Mouse (Mus musculus): ENCODE results near the gene Mcat.

Mcat gene

GRCm38 (mm10) chr15:83563327-83563856, at the start of gene Mcat, which contains the start of gene Tspo:
Gene Mcat (minus strand): TSS chr15:83563787.
Gene Tspo (plus strand): TSS chr15:83563592.
- peak; percentile 73 to 79 for DNase-seq (ENCODE audit: low spot score in 2 of 2)

DNA sequence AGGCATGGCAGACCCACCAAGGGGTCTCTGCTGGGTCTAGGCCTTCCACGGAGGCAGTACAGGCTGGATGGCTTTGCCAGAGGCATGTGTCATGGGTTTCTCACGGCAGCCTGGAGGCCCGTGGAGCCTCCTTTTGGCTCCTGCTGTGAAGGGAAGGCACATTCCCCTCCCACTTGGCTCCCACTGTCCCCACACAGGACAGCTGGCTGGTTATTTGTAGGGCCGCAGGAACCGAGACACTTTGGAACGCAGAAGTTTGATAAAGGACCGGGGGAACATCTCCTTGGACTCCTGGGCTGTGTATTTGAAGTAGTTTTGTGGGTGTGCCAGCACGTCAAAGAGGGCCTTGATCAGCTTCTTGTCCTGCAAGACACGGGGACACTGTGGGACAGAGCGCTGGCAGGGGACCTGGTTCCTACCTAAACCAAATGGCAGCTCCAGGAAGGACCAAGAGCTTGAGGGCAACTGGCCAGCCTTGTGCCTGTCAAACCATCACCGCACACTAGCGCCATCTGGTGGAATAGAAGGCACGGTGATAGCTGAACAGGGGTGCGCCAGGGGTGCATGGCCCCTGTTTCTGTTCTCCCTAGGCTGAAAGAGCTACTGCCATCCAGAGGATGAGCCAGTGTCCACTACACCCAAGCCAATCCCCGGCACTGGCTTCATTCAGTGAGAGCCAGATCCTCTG, 43.7 kb upstream of the Mcat start:
- peak; percentile 47 to 66 for DNase-seq (ENCODE audit: low spot score in 2 of 2)

DNA sequence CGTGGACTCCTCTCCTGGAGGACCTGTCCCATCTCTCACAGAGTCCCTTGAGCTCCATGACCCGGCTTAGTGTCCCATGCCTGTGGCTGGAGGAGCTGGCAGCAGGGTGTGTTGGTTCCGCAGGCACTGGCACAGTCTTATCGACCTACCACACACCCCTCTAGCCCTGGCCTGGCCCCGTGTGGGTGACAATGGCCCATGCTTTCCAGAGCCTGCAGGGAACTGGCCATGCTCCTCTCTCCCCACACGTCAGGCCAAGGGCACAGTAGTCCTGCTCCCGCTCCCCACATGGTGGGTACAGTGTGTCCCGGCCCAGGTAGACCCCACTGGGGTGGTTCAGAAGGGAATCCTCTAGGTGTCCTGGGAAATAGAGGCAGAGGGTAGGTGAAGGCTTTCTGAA, 43.1 kb upstream of the Mcat start:
- DNase-seq (ENCODE audit: low spot score in 2 of 2): no peak

GRCm38 (mm10) chr15:83606216-83606615, 42.6 kb upstream of the Mcat start:
- no peak for DNase-seq (ENCODE audit: low spot score in 2 of 2)

- no peak for DNase-seq (ENCODE audit: low spot score in 2 of 2)
Measured at GRCm38 (mm10) chr15:83603426-83603825, 39.8 kb upstream of the Mcat start.

GRCm38 (mm10) chr15:83603046-83603396, 39.4 kb upstream of the Mcat start:
- no peak for DNase-seq (ENCODE audit: low spot score in 2 of 2)

DNA sequence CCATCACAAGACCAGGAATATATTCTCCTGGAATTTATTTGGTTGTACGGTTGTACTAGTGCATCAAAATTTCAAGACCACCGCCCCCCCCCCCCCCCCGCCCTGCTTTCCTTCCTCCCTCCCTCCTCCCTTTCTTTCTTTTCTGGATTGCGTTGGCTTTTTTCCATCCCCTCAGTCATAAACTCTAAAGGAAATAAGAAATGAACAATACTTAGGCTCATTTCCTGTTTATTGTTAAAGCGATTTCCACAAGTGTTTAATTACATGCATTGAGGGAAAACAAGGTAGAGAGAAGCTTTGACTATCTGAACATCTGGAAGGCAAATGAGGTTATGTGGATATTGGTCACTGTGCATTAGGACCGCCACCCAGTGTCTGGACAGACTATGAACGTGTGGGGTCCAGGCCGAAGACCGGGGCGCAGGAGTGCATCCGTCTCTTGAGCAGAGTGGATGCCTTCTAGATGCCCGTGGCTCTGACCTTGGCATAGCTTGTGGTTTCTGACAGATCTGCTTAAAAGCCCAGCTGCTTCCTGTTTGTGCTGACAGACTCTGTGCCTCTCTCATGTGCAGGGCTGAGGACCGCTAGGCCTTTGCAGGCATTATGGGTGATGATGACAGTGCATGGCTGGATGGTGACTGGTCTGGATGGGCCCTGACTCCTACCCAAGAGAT, 38.9 kb upstream of the Mcat start:
- DNase-seq (ENCODE audit: low spot score in 2 of 2): no peak

GRCm38 (mm10) chr15:83601185-83601584, 37.6 kb upstream of the Mcat start:
- no peak for DNase-seq (ENCODE audit: low spot score in 2 of 2)

DNA sequence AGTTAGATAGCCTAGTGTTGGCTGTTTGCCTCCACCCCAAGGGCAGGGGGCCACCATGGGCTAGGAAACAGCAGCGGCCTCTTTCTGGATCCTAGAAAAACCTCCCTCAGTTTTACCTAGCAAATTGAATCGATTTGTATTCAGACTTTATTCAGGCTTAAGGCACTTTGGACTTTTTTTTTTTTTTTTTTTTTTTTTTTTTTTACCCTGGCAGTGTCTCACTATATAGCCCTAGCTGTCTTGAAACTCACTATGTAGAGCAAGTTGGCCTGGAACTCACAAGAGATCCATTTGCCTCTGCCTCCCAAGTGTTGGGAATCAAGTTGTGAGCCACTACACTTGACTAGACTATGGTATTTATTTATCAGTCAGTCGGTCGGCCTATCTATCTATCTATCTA, 33.2 kb upstream of the Mcat start:
- no peak for DNase-seq (ENCODE audit: low spot score in 2 of 2)

DNA sequence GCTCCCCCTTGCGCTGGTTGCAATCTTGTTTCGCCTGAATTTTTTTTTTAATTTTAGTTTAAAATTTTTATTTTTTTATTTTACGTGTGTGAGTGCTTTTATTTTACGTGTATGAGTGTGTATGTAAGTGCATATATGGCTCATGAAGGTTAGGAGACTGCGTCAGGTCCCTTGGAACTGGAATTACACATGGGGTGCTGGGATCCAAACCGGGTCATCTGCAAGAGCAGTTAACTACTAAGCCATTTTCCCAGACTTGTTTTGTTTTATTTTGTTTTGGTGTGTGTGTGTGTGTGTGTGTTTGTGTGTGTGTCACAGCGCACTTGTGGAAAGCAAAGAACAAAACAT, 31.8 kb upstream of the Mcat start:
- DNase-seq (ENCODE audit: low spot score in 2 of 2): no peak

DNA sequence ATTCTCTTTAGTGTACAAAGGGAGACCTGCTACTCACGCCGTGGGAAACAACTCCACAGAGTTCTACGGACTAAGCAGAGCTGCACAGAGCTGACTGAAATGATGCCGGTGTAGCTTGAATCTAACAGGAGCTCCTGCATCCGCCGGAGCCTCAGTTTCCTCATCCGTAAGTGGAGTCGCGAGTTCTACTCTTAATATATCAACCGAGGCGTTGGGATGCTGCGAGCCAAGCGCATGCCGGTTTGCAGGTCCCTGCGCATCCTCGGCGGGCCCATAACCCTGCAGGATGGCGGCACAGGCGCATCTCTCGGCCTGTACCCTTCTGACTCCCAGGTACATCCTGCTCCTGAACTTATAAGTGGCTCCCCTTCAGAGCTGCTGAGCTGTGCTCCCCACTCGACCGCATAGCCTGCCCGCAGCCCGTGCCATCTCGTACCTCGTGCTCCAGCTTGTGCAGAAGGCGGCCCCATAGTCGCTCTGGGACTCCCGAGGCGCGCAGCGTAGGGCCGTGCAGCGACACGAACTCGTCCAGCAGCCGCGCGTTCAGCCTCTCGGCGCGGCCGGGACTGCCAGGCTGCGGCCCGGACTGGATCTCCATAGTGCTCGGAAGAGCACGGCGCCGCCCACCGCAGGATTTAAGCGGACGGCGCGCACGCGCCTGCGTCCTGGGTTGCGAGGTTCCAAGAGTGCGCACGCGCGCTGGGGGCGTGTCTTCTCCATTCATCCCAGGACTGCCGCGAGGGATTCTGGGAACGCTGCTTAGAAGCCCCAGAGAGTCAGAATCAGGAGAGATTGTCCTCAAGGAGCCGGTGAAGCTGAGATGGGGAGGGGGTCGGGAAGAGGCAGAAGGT, 31.2 kb upstream of the Mcat start, which contains the start of gene Ttll12:
Gene Ttll12, minus strand, starts transcription at position 645 of the 851 bp plus-strand sequence.
- DNase-seq (ENCODE audit: low spot score in 2 of 2): peak; percentile 88 to 94

GRCm38 (mm10) chr15:83593702-83594512, 30.3 kb upstream of the Mcat start:
- no peak for DNase-seq (ENCODE audit: low spot score in 2 of 2)

DNA sequence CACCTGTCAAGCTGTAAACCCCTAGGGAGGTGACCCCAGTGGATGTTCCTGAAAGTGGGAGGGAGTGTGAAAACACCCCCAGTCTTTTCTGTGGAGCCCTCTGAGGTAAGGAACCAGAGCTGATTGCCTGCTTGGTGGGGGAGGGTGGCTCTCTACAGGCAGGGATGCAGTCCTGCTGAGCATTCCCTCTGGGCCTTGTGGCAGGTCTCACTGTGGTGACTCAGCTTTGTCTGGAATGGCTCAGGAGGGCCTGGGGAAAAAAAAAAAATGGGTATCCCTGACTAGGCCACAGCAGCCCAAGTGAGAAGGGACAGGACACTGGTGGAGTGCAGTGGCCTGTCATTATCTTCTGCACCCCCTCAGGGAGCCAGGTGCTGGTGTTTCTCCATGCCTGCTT, 29.6 kb upstream of the Mcat start:
- no peak for DNase-seq (ENCODE audit: low spot score in 2 of 2)

GRCm38 (mm10) chr15:83592260-83593188, 28.9 kb upstream of the Mcat start:
- DNase-seq (ENCODE audit: low spot score in 2 of 2): no peak

DNA sequence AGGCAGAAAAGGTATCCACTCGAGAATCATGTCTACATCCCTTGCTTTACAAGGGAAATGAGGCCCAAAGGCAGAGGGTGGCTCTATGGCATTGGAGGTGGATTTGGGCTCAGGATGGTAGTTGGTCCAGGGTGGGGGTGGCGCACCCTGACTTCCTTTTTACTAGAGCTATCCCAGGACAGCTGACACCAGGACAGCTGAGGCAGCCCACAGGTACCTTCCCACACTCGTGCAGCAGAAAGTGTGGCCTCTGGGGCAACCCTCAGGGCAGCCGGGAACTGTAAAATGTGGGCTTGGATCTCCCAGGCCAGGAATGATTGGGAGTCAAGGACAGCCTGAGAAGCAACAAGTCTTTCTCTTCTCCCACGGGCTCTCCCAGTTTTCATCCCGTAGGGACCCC, 28.2 kb upstream of the Mcat start:
- DNase-seq (ENCODE audit: low spot score in 2 of 2): no peak

DNA sequence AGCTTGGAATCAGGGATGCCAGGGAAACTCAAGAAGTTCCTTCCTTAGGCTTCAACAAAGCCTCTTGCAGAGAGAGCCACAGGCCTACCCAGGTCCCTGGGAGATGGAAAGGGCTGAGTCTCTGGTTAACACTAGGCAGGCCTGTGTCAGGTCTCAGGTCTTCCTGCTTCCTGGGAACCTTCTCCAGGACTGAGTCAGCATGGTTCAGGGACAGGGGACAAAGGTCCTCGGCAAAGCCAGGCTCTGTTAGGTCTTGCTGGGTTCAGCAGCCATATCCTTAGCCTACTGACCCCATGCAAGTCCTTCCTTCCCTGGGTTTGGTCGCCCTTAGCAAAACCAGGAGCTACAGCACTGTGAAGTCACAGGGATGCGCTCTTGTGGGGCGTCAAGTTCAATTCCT, 27.3 kb upstream of the Mcat start:
- no peak for DNase-seq (ENCODE audit: low spot score in 2 of 2)

DNA sequence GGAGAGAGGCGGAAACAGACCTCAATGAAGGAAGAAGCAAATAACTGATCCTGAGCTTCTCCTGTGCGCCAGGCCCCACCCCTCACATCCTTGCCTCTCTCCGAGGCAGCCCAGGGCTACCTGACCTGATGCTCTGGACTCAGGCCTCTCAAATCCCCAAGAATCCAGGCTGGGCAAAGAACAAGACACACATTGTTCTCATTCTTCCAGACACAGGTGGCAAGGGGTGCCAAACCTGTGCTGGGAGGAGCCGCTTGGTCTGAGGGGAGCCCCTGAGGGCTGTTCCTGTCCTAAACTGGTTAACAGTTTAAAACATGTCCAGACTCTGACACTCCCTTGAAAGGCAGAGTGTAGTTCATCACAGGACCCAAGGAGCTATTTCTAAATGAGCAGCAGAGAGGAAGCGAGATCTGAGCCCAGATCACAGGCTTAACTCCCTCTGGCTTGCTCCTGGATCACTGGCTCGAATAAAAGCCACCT, 21.2 kb upstream of the Mcat start:
- no peak for DNase-seq (ENCODE audit: low spot score in 2 of 2)

- peak; percentile 38 to 58 for DNase-seq (ENCODE audit: low spot score in 2 of 2)
Measured at GRCm38 (mm10) chr15:83583419-83584156, 20.0 kb upstream of the Mcat start.

GRCm38 (mm10) chr15:83582931-83583330, 19.3 kb upstream of the Mcat start:
- no peak for DNase-seq (ENCODE audit: low spot score in 2 of 2)

- DNase-seq (ENCODE audit: low spot score in 2 of 2): no peak
Measured at GRCm38 (mm10) chr15:83576651-83577050, 13.1 kb upstream of the Mcat start.
